Mouse (Mus musculus) midbrain, postnatal 0 days (tissue): ENCODE measurements at regions not wholly inside any gene's neighbourhood (a gene's known extent, or its start where the extent isn't known, plus 50 kb on each side); places are given as distances from the start of the nearest gene placed in this dataset.

ENCODE experiments used
- ATAC-seq: fragments of 200-750 bp; cut with Nextera tagmentation; 2 replicates; pipeline ENCODE4 v1.8.0; 2017; ENCODE audit warnings: moderate number of reproducible peaks, mild to moderate bottlenecking, moderate TSS enrichment, moderate library complexity; ENCODE audit not compliant: low FRiP score
- DNase-seq: peaks from one replicate; pipeline ENCODE4 v3.0.0-alpha.2; 2015; ENCODE audit warnings: low spot score
- H3K27ac ChIP-seq: fragments of 300-500 bp; sonication (generic); 2 replicates; pipeline ENCODE4 v1.5.1; 2014; ENCODE audit warnings: low read depth, mild to moderate bottlenecking, low read length, mixed read lengths
- H3K27me3 ChIP-seq: fragments of 300-500 bp; sonication (generic); 2 replicates; pipeline ENCODE4 v1.6.1; 2014; ENCODE audit warnings: low read length, control low read depth, mixed read lengths; ENCODE audit not compliant: insufficient read depth
- H3K36me3 ChIP-seq: fragments of 300-500 bp; sonication (generic); 2 replicates; pipeline ENCODE4 v1.6.1; 2014; ENCODE audit warnings: low read length, control low read depth, mixed read lengths; ENCODE audit not compliant: insufficient read depth
- H3K4me1 ChIP-seq: fragments of 300-500 bp; sonication (generic); 2 replicates; pipeline ENCODE4 v1.6.1; 2014; ENCODE audit warnings: mild to moderate bottlenecking, control low read depth, antibody characterized with exemption, low read length, mixed read lengths; ENCODE audit not compliant: insufficient read depth
- H3K4me2 ChIP-seq: fragments of 300-500 bp; sonication (generic); 2 replicates; pipeline ENCODE4 v1.6.1; 2014; ENCODE audit warnings: low read depth, mild to moderate bottlenecking, low read length, mixed read lengths; ENCODE audit not compliant: poor library complexity, severe bottlenecking
- H3K4me3 ChIP-seq: fragments of 300-500 bp; sonication (generic); 2 replicates; pipeline ENCODE4 v1.5.1; 2014; ENCODE audit warnings: low read depth, mild to moderate bottlenecking, low read length, moderate library complexity
- H3K9ac ChIP-seq: fragments of 300-500 bp; sonication (generic); replicated peaks from 2 replicates; pipeline ENCODE4 v1.6.1; 2014; ENCODE audit warnings: mild to moderate bottlenecking, low read length, moderate library complexity, mixed read lengths; ENCODE audit not compliant: poor library complexity, severe bottlenecking
- H3K9me3 ChIP-seq: fragments of 300-500 bp; sonication (generic); 2 replicates; pipeline ENCODE4 v1.6.1; 2016; ENCODE audit warnings: low read length, control low read depth
- CTCF ChIP-seq: IDR thresholded peaks from 2 replicates; pipeline ENCODE4 v1.5.1; 2016; ENCODE audit warnings: antibody characterized with exemption, mild to moderate bottlenecking
- WGBS: fragments of 180-500 bp; shearing (Covaris S2); extraction: QIAGEN DNeasy Blood & Tissue Kit; methylation state at CpG from one replicate; pipeline ENCODE4 v1.1.7; 2014; 5-methylcytosine and 5-hydroxymethylcytosine counted together

DNA sequence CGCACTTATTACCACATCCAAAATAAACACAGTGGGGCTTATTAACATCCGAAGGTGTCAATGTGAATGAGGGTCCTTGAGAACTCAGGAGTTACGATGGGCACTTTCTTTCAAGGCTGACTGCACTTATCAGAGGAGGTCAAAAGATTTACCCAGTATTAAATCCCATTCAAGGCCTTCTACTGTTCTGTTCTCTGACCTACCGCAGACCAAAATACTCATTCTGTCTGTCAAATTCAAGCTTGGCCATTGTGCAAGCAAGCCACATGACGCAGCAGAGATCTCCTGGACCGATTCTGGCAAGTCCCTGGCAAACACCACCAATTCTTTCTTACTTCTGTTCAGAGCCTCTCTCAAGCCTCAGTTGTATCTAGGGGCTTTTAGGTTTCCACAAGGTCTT is 80.8 kb upstream of the Maf start:
- 53% methylated on average over 6 of the region's 6 CpGs for WGBS
- Histone ChIP-seq H3K4me1 (no peaks in the 10 kb centered on the region), H3K27ac (no peak overlapping the region), H3K4me3 (no peak overlapping the region), H3K27me3 (no peaks in the 10 kb centered on the region), H3K4me2 (no peak overlapping the region), H3K9me3 (no peaks in the 10 kb centered on the region), H3K36me3 (no peaks in the 10 kb centered on the region), H3K9ac (no peak overlapping the region)
- no peak for TF ChIP-seq CTCF
- DNase-seq (no peak), ATAC-seq (no peak)

DNA sequence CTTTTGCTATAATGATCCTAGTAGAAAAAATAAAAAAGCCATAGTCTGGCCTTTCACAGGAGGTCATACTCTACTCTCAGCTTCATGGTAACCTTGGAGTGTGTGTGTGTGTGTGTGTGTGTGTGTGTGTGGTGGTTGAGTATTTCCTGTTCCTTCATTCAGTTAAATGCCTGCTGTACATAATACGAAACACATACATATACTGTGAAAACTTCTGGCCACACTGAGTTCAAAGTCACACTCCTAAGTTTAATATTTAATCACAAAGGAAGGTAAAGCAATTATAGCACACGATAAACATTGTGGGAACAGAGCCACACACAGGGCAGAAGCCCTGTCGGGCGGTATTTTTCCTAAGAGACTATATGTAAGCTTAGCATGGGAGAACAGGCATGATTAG is 78.6 kb upstream of the Maf start:
- H3K4me3 ChIP-seq: no peak overlapping the region
- DNase-seq (no peak), ATAC-seq (no peak)
- 95% methylated on average over 4 of the region's 4 CpGs for WGBS
- H3K36me3 ChIP-seq: no peaks in the 10 kb centered on the region
- TF ChIP-seq CTCF: no peak
- H3K27me3 ChIP-seq: no peaks in the 10 kb centered on the region
- H3K9me3 ChIP-seq: no peaks in the 10 kb centered on the region
- H3K9ac ChIP-seq: no peak overlapping the region
- H3K4me2 ChIP-seq: no peak overlapping the region
- no peaks in the 10 kb centered on the region for H3K4me1 ChIP-seq
- no peak overlapping the region for H3K27ac ChIP-seq

DNA sequence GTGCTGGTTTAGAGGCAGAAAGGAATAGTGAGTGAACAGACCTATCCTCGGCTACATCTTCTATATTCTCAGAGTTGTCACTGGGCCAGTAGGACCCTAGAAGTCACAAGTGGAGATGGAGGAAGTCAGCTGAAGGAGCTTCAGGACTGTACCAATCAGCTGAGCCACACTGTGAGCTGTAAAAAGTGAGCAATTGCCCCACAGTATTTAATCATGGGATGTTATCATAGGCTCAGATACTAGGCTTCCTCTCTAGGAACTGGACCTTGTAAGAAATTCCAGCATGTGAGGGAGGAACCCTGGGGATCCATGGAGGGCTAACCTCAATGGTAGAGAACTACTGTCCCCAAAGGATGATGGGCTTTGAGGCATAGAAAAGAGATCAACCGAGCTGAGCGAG is 78.2 kb upstream of the Maf start:
- TF ChIP-seq CTCF: no peak
- no peaks in the 10 kb centered on the region for H3K27me3 ChIP-seq
- H3K4me2 ChIP-seq: no peak overlapping the region
- H3K4me1 ChIP-seq: no peaks in the 10 kb centered on the region
- H3K36me3 ChIP-seq: no peaks in the 10 kb centered on the region
- no peaks in the 10 kb centered on the region for H3K9me3 ChIP-seq
- H3K9ac ChIP-seq: no peak overlapping the region
- H3K4me3 ChIP-seq: no peak overlapping the region
- ATAC-seq (no peak), DNase-seq (no peak)
- H3K27ac ChIP-seq: no peak overlapping the region
- WGBS: 98% methylated on average over 3 of the region's 3 CpGs

DNA sequence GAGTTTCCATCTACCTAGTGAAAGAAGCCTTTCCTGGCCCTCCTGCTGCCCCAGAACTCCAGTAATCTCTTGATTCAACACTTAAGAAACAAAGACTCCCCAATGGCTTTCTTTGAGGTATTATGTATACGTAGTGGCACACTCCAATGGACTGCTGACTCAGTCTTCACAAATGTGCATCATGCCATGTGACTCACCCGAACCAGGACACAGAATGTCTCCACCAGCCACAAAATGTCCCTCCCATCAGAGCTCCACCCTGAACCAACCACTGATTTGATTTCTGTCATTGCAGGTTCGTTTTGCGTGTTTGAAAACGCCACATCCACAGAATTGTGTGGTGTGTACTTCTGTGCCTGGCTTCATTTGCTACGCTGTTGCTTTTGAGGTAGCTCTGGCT is 75.8 kb upstream of the Maf start:
- Histone ChIP-seq H3K4me3 (no peak overlapping the region), H3K36me3 (no peaks in the 10 kb centered on the region), H3K4me1 (no peaks in the 10 kb centered on the region), H3K4me2 (no peak overlapping the region), H3K9me3 (no peaks in the 10 kb centered on the region), H3K9ac (no peak overlapping the region), H3K27me3 (no peaks in the 10 kb centered on the region), H3K27ac (no peak overlapping the region)
- ATAC-seq: no peak
- 87% methylated on average over 6 of the region's 6 CpGs for WGBS
- TF ChIP-seq CTCF: no peak
- DNase-seq: no peak

DNA sequence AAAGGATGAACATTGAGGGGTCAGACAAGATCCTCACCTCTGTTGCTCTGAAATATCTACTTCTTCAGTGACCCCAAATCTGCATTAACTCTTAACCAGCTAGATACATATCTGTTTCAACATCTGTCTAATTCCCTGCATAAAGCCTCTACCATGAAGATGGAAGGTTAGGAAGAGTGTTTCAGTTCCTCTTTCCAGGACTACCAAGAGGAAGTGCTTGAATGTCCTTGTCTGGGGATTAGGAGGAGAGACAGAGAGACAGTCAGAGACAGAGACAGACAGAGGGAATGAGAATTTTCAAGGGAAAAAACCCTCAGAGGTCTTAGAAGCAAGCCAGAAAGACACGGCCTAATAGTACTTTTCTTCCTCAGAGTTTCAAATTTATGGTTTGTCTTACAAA is 70.8 kb upstream of the Maf start:
- Histone ChIP-seq H3K9ac (no peak overlapping the region), H3K36me3 (no peaks in the 10 kb centered on the region), H3K4me1 (no peaks in the 10 kb centered on the region), H3K4me2 (no peak overlapping the region), H3K27ac (no peak overlapping the region), H3K9me3 (no peaks in the 10 kb centered on the region), H3K4me3 (no peak overlapping the region), H3K27me3 (no peaks in the 10 kb centered on the region)
- ATAC-seq (no peak), DNase-seq (no peak)
- WGBS: 97% methylated on average over 1 of the region's 1 CpGs
- TF ChIP-seq CTCF: no peak

DNA sequence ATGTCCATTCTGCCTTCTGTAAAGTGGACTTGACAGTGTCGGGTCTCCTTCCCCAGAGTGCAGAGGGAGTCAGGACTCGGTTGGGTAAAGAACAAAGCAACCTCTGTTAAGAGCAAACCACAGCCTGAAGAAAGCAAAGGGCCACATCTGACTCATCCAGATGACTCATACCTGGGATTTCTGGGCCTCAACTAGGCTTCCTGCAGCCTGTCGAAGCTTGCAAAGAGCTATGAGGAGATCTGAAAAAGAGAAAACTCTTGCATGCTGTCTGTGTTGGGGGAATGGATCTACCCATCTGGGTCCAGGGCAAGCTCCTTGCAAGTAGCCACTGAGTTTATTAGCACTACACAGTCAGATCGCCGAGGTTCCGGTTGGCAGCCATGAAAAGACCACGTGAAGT is 63.5 kb upstream of the Maf start:
- no peak for TF ChIP-seq CTCF
- ATAC-seq: no peak
- 87% methylated on average over 7 of the region's 7 CpGs for WGBS

DNA sequence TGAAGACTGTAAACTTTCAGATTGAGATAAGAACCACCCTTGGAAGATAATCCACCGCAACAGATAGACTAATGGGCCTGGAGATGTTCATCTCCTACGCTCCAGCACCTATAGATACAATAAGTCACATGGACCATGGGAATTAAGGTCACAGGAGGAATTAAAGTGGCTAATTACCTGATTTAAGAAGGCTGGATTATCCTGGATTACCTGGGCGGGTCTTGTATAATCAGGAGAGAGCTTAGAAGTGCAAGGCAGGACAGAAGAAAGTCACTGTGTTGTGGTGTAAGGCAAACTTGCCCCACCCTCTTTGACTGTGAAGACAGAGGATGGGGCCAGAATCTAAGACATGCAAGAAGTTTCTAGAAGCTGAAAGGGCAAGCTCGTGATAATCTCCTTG is 61.0 kb upstream of the Maf start:
- H3K4me1 ChIP-seq: no peaks in the 10 kb centered on the region
- H3K27ac ChIP-seq: no peak overlapping the region
- H3K4me3 ChIP-seq: no peak overlapping the region
- H3K36me3 ChIP-seq: no peaks in the 10 kb centered on the region
- ATAC-seq (no peak), DNase-seq (no peak)
- no peak for TF ChIP-seq CTCF
- H3K4me2 ChIP-seq: no peak overlapping the region
- WGBS: 89% methylated on average over 4 of the region's 4 CpGs
- no peaks in the 10 kb centered on the region for H3K9me3 ChIP-seq
- H3K27me3 ChIP-seq: no peaks in the 10 kb centered on the region
- H3K9ac ChIP-seq: no peak overlapping the region

More for the DNA sequence above, 63.5 kb upstream of the Maf start:
- H3K27ac ChIP-seq: no peak overlapping the region
- no peaks in the 10 kb centered on the region for H3K36me3 ChIP-seq
- no peaks in the 10 kb centered on the region for H3K27me3 ChIP-seq
- H3K4me2 ChIP-seq: no peak overlapping the region
- H3K4me3 ChIP-seq: no peak overlapping the region
- no peak for DNase-seq
- H3K4me1 ChIP-seq: no peaks in the 10 kb centered on the region
- no peak overlapping the region for H3K9ac ChIP-seq
- no peaks in the 10 kb centered on the region for H3K9me3 ChIP-seq
